Mouse (Mus musculus) gastrocnemius, adult 8-10 months (tissue): Measurements from ENCODE around the gene Npy1r. TPM values are rescaled to one million over a fixed set of nuclear protein-coding genes. Genes with fewer than 3 reads are reported as not detected.

Source experiments
- DNase-seq, 2 experiments: peaks; one replicate each; pipeline ENCODE4 v3.0.0; 2022; ENCODE audit warnings: low spot score in 2 of 2
- total RNA-seq, 4 experiments: library from RNA; stranded (reverse); gene quantifications; 2 replicates each; pipeline ENCODE4 v1.2.4; 2022

The Npy1r gene
- total RNA-seq = 1 to 10 TPM in 2 of 4 experiments, under 1 TPM in 2; 0.77 to 1.5 (median 1.1) TPM

GRCm38 (mm10) chr8:66696970-66697843, at the start of gene Npy1r:
Npy1r (plus strand) TSS chr8:66697192.
- DNase-seq = no peak

DNA sequence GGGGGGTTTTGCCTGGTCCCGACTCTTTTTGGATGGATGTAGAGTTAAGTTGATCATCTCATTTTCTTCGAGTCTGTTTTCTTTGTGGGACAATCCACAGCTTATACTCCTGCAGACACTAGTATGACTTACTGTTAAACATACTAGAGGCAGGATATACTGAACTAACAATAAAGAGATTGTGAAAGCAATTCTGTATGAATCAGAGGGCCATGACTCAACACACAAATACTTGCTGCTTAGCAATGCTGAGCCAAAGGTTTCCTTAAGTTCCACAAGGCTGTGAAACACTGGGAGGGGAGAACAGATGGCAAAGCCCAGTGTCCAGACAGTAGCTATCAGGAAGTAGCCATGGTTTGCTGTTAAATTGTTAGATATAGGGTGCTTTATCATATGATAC, 15.7 kb upstream of the Npy1r start:
- no peak for DNase-seq

GRCm38 (mm10) chr8:66687511-66688329, 9.3 kb upstream of the Npy1r start, which contains the start of gene Npy5r:
Npy5r (minus strand) TSS chr8:66688128.
- DNase-seq = no peak

- no peak for DNase-seq
These were observed 8.6 kb upstream of the Npy1r start for GRCm38 (mm10) chr8:66688395-66688794.

DNA sequence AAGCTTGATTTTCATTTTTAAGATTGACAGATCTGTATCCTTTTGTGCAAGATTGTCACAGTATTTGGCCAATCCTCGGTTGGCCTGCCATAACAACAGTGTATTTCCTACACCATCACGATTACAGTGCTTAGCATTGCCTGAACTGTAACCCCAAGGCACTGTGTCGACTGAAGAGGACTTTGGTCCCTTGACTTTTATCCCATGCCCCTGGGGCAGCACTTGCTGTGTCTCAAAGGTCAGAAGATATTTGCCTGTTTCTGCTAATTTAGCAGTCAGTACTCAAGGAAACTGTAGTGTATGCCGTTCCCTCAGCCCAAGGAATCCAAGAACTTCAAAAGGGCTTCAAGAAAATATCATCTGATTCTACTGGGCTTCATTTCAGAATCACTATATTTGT, 8.2 kb upstream of the Npy1r start:
- DNase-seq = no peak

GRCm38 (mm10) chr8:66690402-66690801, 6.6 kb upstream of the Npy1r start:
- no peak for DNase-seq

DNA sequence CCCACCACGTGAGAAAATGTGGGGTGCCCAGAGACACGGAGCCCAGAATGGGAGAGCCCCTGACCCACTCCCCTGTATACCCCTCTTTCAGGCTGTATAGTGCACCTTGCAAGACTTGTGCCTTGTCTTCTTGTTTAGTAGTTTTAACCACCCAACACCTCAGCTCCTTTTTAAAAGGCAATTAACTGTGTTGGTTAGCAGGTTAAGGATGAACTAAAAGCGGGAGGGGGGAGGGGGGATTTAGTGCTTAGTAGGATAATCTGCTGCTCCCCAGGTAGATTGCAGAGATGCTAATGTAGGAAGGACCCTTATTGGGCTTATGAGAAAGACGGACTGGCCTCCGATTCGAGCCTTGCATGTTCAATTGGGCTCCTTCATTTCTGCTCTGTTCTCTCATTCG, 1.0 kb downstream of the Npy1r start:
- DNase-seq = no peak

DNA sequence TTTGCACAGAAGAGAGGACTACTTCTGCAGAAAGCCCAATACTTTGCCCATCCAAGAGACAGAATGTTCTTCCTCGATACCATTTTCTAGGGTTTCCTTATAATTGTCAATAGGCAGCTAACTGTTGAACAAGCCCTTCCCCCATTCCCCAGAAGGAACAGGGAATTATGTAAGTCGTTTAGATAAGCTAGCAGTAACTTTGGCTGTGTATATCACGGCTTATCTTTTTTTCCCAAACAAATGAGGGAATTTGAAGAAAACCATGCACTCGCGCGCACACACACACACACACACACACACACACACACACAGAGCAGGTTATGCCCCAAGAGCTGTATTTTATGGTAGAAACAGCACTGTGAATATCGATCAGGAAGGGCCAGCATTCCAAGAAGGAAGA, 1.8 kb downstream of the Npy1r start:
- no peak for DNase-seq

GRCm38 (mm10) chr8:66714324-66714975, 17.5 kb downstream of the Npy1r start:
- DNase-seq = no peak

GRCm38 (mm10) chr8:66722835-66723234, 25.8 kb downstream of the Npy1r start:
- no peak for DNase-seq

DNA sequence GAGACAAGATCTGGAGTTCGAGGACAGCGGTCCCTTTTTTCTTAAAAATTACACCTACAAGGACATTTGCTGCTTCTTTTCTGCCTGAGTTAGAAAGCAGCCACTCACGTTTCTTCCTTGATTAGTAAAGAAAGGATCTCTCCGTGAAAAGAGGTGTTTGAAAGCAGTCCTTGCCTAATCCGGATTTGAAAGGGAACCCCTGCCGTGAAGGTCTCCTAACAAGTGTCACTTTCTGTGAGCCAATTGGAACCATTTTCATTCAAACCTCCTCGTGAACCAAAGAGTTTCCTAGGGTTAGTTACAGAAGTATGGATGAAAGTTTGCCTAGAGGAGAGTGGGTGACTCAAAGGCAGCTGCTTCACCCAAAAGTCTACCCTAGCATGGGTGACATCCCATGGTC, 32.5 kb downstream of the Npy1r start:
- DNase-seq = no peak

DNA sequence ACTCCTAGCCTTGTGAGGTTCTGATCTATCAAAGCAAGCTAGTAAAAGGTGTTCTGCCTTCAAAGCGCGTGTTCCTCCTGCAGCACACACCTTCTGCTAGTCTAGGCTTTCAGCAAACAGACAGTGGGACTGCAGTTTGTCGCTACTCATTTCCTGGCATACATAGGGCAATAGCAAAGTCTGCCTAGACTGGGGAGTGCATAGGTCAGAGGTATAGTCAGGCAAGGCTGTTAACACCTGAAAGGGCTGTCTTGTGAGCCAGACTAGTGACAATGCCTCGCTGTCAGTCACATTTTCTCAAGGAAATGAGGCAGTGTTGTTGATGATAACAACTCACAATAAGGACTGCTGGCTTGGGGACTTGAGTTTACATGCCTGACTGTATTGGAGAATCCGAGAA, 35.0 kb downstream of the Npy1r start:
- DNase-seq = no peak

- no peak for DNase-seq
These were observed 45.4 kb downstream of the Npy1r start for GRCm38 (mm10) chr8:66742359-66742758.

GRCm38 (mm10) chr8:66745612-66746011, 48.6 kb downstream of the Npy1r start:
- no peak for DNase-seq

GRCm38 (mm10) chr8:66751621-66752020, 54.6 kb downstream of the Npy1r start:
- no peak for DNase-seq

GRCm38 (mm10) chr8:66756161-66756560, 59.2 kb downstream of the Npy1r start:
- no peak for DNase-seq

Other genes with a start within 250 kb of the Npy1r start
- 1 to 10 TPM; 4.0 to 4.9 (median 4.4) TPM for gene Tma16, start 210.7 kb upstream of the Npy1r start, total RNA-seq
- gene Tktl2, start 185.4 kb upstream of the Npy1r start, total RNA-seq = not detected
- gene Npy5r, start 9.1 kb upstream of the Npy1r start, total RNA-seq = not detected
- gene Naf1, start 163.0 kb downstream of the Npy1r start, total RNA-seq = 1 to 10 TPM; 3.6 to 4.8 (median 4.0) TPM